Mouse (Mus musculus) C2C12 (cell line): ENCODE results near the gene Pitpna.

Source experiments
- CEBPB ChIP-seq: IDR thresholded peaks from one replicate; pipeline ENCODE4 v1.6.1; 2011; ENCODE audit warnings: low read depth, mild to moderate bottlenecking, control low read depth, moderate library complexity
- CTCF ChIP-seq: IDR thresholded peaks from one replicate; pipeline ENCODE4 v1.5.1; 2011; ENCODE audit not compliant: control insufficient read depth, insufficient read depth, insufficient read length
- MAX ChIP-seq: IDR thresholded peaks from one replicate; pipeline ENCODE4 v1.6.1; 2011; ENCODE audit warnings: mild to moderate bottlenecking, control low read depth
- MYOG ChIP-seq: IDR thresholded peaks from one replicate; pipeline ENCODE4 v1.6.1; 2011; ENCODE audit not compliant: control insufficient read depth, insufficient read length; ENCODE audit errors: extremely low read depth
- USF1 ChIP-seq: IDR thresholded peaks from one replicate; pipeline ENCODE4 v1.6.1; 2011; ENCODE audit warnings: low read depth, mild to moderate bottlenecking, control low read depth, moderate library complexity

DNA sequence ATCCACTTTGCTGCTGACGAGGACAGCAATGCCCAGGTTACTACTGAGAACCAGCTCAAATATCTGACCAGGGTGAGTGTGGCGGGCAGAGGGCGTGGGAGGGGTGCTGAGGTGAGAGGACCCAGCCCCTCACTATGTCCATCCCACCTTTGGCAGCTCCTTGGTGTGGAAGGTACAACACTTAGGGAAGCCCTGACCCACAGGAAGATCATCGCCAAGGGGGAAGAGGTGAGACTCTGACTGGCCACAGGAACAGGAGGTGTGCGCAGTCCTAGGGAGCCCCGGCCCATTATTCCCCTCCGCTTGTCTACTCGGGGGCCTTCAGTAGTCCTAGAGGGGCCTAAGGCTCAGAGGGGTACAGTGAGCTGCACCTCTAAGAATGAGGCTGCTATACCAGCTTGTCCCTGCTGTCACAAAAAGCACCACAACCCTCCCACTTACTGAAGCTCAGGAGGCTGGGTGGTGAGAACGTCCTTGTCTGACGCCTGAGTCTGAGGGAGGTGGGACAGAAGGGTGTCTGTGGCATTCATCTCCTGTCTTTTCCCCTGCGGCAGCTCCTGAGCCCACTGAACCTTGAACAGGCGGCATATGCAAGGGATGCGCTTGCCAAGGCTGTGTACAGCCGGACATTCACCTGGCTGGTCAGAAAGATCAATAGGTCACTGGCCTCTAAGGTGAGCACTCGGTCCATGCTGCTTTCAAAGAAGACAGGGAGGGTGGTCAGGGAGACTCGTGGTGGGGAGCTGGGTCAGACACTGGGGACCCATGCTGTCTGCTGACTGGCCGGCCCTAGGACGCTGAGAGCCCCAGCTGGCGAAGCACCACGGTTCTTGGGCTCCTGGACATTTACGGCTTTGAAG lies 73.3 kb downstream of the Pitpna start:
- TF ChIP-seq MAX (no peak), CTCF (no peak), MYOG (no peak), CEBPB (no peak), USF1 (no peak)
